17 mouse cellular contexts compared by ENCODE assay signal in the genomic region with DNA sequence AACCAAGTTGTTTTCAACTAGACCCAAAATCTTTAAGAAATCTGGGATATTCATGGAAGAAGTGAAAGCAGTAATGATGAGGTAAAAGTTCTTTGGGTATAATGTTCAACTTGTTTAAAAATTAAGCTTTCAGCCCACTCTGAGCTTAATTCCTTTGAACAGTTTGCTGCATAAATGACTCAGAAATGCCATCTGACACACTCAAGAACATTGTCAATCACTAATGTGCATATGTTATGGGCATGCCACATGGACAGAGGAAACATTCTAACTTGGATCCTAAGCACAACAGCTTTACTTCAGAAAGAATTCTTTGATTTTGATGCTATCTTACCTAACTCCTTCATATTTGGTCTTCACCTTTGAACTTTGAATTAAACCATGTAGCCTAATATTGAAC.
"Had no signal": no experiment of that assay in that cellular context is flagged by ENCODE, and none has a peak within 500 bp of the region (broad histone marks: within the 10 kb centered on the region; RNA-seq: fewer than 3 reads in every experiment).

No protein-coding gene starts in this region.

- DNase-seq: gastrocnemius, postnatal 14 days; gastrocnemius, postnatal 36 days; heart, adult 11 months; heart, adult 2 months; heart, postnatal 14 days; heart, postnatal 36 days; kidney, adult 18-20 months; kidney, adult 8-10 months; kidney, postnatal 10 days; kidney, postnatal 25 days; kidney, postnatal 4 days; liver; liver, embryonic 13.5 days; liver, postnatal 0 days had no signal

- ATAC-seq: hindbrain, postnatal 0 days; intestine, embryonic 15.5 days; intestine, postnatal 0 days; liver, postnatal 0 days had no signal
